Mouse (Mus musculus): ENCODE results near the gene Olfml2a. TPM values are rescaled to one million over a fixed set of nuclear protein-coding genes. Genes with fewer than 3 reads are reported as not detected.

Gene Olfml2a
- total and polyA plus RNA-seq, 3 experiments: 0.12 to 0.33 TPM; not detected in 1

- Histone ChIP-seq H3K4me3 (ENCODE audit: control insufficient read depth in 1 of 2, insufficient read depth in 1 of 2, low read depth in 2 of 2, low read length in 2 of 2) (no peak overlapping the region), H3K9me3 (replicated peaks; ENCODE audit: insufficient read depth, low read length) (no peaks in the 10 kb centered on the region), H3K9ac (ENCODE audit: control insufficient read depth, low read depth, low read length, poor library complexity, severe bottlenecking) (no peak overlapping the region), H3K4me1 (ENCODE audit: control insufficient read depth in 1 of 2, insufficient read depth in 2 of 2, low read length in 2 of 2) (peaks cover 2 to 13% of the 10 kb centered on the region in 2 experiments; a peak in 3 of 4 replicates), H3K36me3 (ENCODE audit: control insufficient read depth in 1 of 2, insufficient read depth in 2 of 2, low read length in 2 of 2) (peaks cover 0 to 3% of the 10 kb centered on the region in 2 experiments; a peak in 2 of 4 replicates), H3K27me3 (ENCODE audit: control insufficient read depth in 1 of 2, insufficient read depth in 2 of 2, low read length in 2 of 2) (no peaks in the 10 kb centered on the region), H3K27ac (ENCODE audit: control insufficient read depth, low read depth, low read length) (no peak overlapping the region), H3K79me2 (ENCODE audit: control insufficient read depth, insufficient read depth, low read length, poor library complexity) (no peaks in the 10 kb centered on the region; the same call in 1 of the 2 replicates)
- no peak for DNase-seq (ENCODE audit: low read depth, low spot score)
- TF ChIP-seq ZC3H11A (IDR thresholded peaks at IDR 0.05; ENCODE audit: low read depth, low read length) (no peak), POLR2AphosphoS2 (IDR thresholded peaks at IDR 0.05; ENCODE audit: low read length) (no peak), NELFE (IDR thresholded peaks at IDR 0.05; ENCODE audit: low read depth, low read length) (no peak), ETS1 (IDR thresholded peaks at IDR 0.05; ENCODE audit: low read depth, low read length) (no peak), MXI1 (IDR thresholded peaks at IDR 0.05; ENCODE audit: low read depth, low read length) (no peak), ZKSCAN1 (IDR thresholded peaks at IDR 0.05; ENCODE audit: low read depth, low read length) (no peak), UBTF (IDR thresholded peaks at IDR 0.05; ENCODE audit: borderline replicate concordance, insufficient read depth, low read depth, low read length) (no peak), CHD1 (IDR thresholded peaks at IDR 0.05; ENCODE audit: low read depth, low read length) (no peak), MAZ (IDR thresholded peaks at IDR 0.05; ENCODE audit: low read depth, low read length) (no peak), USF2 (IDR thresholded peaks at IDR 0.05; ENCODE audit: borderline replicate concordance in 1 of 2, insufficient read depth in 1 of 2, low read depth in 1 of 2, low read length in 2 of 2) (no peak), MYB (IDR thresholded peaks at IDR 0.05; ENCODE audit: low read depth, low read length) (no peak), ZMIZ1 (IDR thresholded peaks at IDR 0.05; ENCODE audit: low read depth, low read length) (no peak), RAD21 (IDR thresholded peaks at IDR 0.05; ENCODE audit: low read depth, low read length) (no peak), ZNF384 (IDR thresholded peaks at IDR 0.05; ENCODE audit: low read depth, low read length) (no peak), EP300 (IDR thresholded peaks at IDR 0.05; ENCODE audit: low read depth in 1 of 2, low read length in 2 of 2) (no peak), TAL1 (IDR thresholded peaks at IDR 0.05; ENCODE audit: low read length) (no peak), HCFC1 (IDR thresholded peaks at IDR 0.05; ENCODE audit: low read depth, low read length) (no peak), USF1 (IDR thresholded peaks at IDR 0.05; ENCODE audit: low read depth, low read length) (no peak), TCF12 (IDR thresholded peaks at IDR 0.05; ENCODE audit: low read depth, low read length) (no peak)
Measured at GRCm38 (mm10) chr2:38933931-38934330, 2.2 kb downstream of the Olfml2a start.

- H3K4me1 ChIP-seq (ENCODE audit: control insufficient read depth in 1 of 2, insufficient read depth in 2 of 2, low read length in 2 of 2): peaks cover 2 to 13% of the 10 kb centered on the region in 2 experiments; a peak in 3 of 4 replicates
- no peak overlapping the region for H3K4me3 ChIP-seq (ENCODE audit: control insufficient read depth in 1 of 2, insufficient read depth in 1 of 2, low read depth in 2 of 2, low read length in 2 of 2)
- H3K36me3 ChIP-seq (ENCODE audit: control insufficient read depth in 1 of 2, insufficient read depth in 2 of 2, low read length in 2 of 2): peaks cover 0 to 3% of the 10 kb centered on the region in 2 experiments; a peak in 2 of 4 replicates
- H3K9me3 ChIP-seq (replicated peaks; ENCODE audit: insufficient read depth, low read length): no peaks in the 10 kb centered on the region
- H3K9ac ChIP-seq (ENCODE audit: control insufficient read depth, low read depth, low read length, poor library complexity, severe bottlenecking): no peak overlapping the region
- H3K79me2 ChIP-seq (ENCODE audit: control insufficient read depth, insufficient read depth, low read length, poor library complexity): no peaks in the 10 kb centered on the region; the same call in 1 of the 2 replicates
- H3K27me3 ChIP-seq (ENCODE audit: control insufficient read depth in 1 of 2, insufficient read depth in 2 of 2, low read length in 2 of 2): no peaks in the 10 kb centered on the region
- TF ChIP-seq ELF1 (IDR thresholded peaks at IDR 0.05; ENCODE audit: low read depth, low read length): no peak
- no peak for TF ChIP-seq MAX (IDR thresholded peaks at IDR 0.05; ENCODE audit: low read length)
- TF ChIP-seq POLR2AphosphoS5 (IDR thresholded peaks at IDR 0.05; ENCODE audit: borderline replicate concordance, low read depth, low read length): no peak
- TF ChIP-seq MYC (IDR thresholded peaks at IDR 0.05; ENCODE audit: low read depth, low read length): no peak
- no peak for TF ChIP-seq MYB (IDR thresholded peaks at IDR 0.05; ENCODE audit: low read depth, low read length)
- no peak for TF ChIP-seq TCF12 (IDR thresholded peaks at IDR 0.05; ENCODE audit: low read depth, low read length)
- no peak for TF ChIP-seq GATA1 (IDR thresholded peaks at IDR 0.05; ENCODE audit: low read depth, low read length)
- no peak for TF ChIP-seq TBP (IDR thresholded peaks at IDR 0.05; ENCODE audit: low read depth, low read length)
- TF ChIP-seq SMC3 (IDR thresholded peaks at IDR 0.05; ENCODE audit: low read depth, low read length): no peak
- no peak for TF ChIP-seq CTCF (IDR thresholded peaks at IDR 0.05 in 2 of 3, conservative IDR thresholded peaks at IDR 0.05 in 1 of 3; ENCODE audit: control insufficient read depth in 1 of 3, insufficient read depth in 1 of 3, low read depth in 2 of 3, low read length in 3 of 3, poor library complexity in 1 of 3, severe bottlenecking in 1 of 3)
- TF ChIP-seq MAZ (IDR thresholded peaks at IDR 0.05; ENCODE audit: low read depth, low read length): no peak
- no peak for TF ChIP-seq EP300 (IDR thresholded peaks at IDR 0.05; ENCODE audit: low read depth in 1 of 2, low read length in 2 of 2)
- H3K27ac ChIP-seq (ENCODE audit: control insufficient read depth, low read depth, low read length): no peak overlapping the region
- DNase-seq (ENCODE audit: low read depth, low spot score): no peak
Measured at GRCm38 (mm10) chr2:38934936-38935335, 3.2 kb downstream of the Olfml2a start.

All from MEL (cell line).